Mouse (Mus musculus): ENCODE results near the gene Apoc2.

GRCm38 (mm10) chr7:19627721-19628120 is 50.0 kb downstream of the Apoc2 start:
- TF ChIP-seq CTCF (IDR thresholded peaks at IDR 0.05; ENCODE audit: extremely low read depth, insufficient read depth, insufficient read length, insufficient replicate concordance) (no peak), POLR2A (IDR thresholded peaks at IDR 0.05; ENCODE audit: low read depth, low read length) (no peak)

Data from spleen, adult 2 months (tissue).